Mouse (Mus musculus) small intestine, adult 2 months (tissue): ENCODE data around the gene Pkp1. TPM values are rescaled to one million over a fixed set of nuclear protein-coding genes. Genes with fewer than 3 reads are reported as not detected.

ENCODE experiments used
- H3K27ac ChIP-seq: fragments of 200-500 bp; 2 replicates; pipeline ENCODE4 v1.5.1; 2012; ENCODE audit warnings: low read depth, low read length, control low read depth, inconsistent platforms; ENCODE audit not compliant: insufficient read depth
- H3K27me3 ChIP-seq: fragments of 200-500 bp; 2 replicates; pipeline ENCODE4 v1.6.1; 2012; ENCODE audit warnings: mild to moderate bottlenecking, moderate library complexity, low read length, inconsistent platforms; ENCODE audit not compliant: control insufficient read depth, insufficient read depth
- H3K36me3 ChIP-seq: fragments of 200-500 bp; 2 replicates; pipeline ENCODE4 v1.6.1; 2012; ENCODE audit warnings: mild to moderate bottlenecking, low read length, control low read depth, inconsistent platforms; ENCODE audit not compliant: control insufficient read depth, insufficient read depth
- H3K4me1 ChIP-seq: fragments of 200-500 bp; 2 replicates; pipeline ENCODE4 v1.6.1; 2012; ENCODE audit warnings: low read length, inconsistent platforms, mixed read lengths; ENCODE audit not compliant: control insufficient read depth, insufficient read depth, insufficient read length
- H3K4me3 ChIP-seq: fragments of 200-500 bp; 2 replicates; pipeline ENCODE4 v1.5.1; 2012; ENCODE audit warnings: low read depth, mild to moderate bottlenecking, control low read depth, inconsistent platforms, low read length, moderate library complexity
- CTCF ChIP-seq: fragments of 200-500 bp; IDR thresholded peaks from 2 replicates; pipeline ENCODE4 v1.5.1; 2012; ENCODE audit warnings: low read depth, mild to moderate bottlenecking, control low read depth, inconsistent platforms, low read length, moderate library complexity, mixed read lengths; ENCODE audit not compliant: insufficient replicate concordance, insufficient read length; ENCODE audit errors: extremely low read depth
- POLR2A ChIP-seq: fragments of 200-500 bp; IDR thresholded peaks from 2 replicates; pipeline ENCODE4 v1.6.1; 2012; ENCODE audit warnings: low read depth, mild to moderate bottlenecking, control low read depth, inconsistent platforms, low read length, moderate library complexity
- WGBS: fragments of 180-500 bp; shearing (Covaris S2); methylation state at CpG from one replicate; pipeline ENCODE4 v1.1.7; 2018; 5-methylcytosine and 5-hydroxymethylcytosine counted together
- polyA plus RNA-seq: library from polyadenylated mRNA; depleted of rRNA; stranded (reverse); fragments of >200 nt; gene quantifications from 2 replicates; pipeline ENCODE4 v1.2.3, GENCODE M21; 2012; rRNA removed

The Pkp1 gene
- 5.0 and 12.5 TPM in 2 replicates for polyA plus RNA-seq

GRCm38 (mm10) chr1:135918644-135919407 lies at the start of gene Pkp1:
Gene Pkp1 (minus strand): TSS chr1:135919207.
- no peaks in the 10 kb centered on the region for H3K36me3 ChIP-seq
- 2% methylated on average over 67 of the region's 67 CpGs for WGBS
- peaks cover 13% of the 10 kb centered on the region for H3K4me1 ChIP-seq
- peak; percentile 58; the same call in 1 of the 2 replicates for TF ChIP-seq POLR2A
- TF ChIP-seq CTCF = no peak
- peak within 1 kb of the TSS; percentile 68 for H3K4me3 ChIP-seq
- no peaks in the 10 kb centered on the region; the same call in 1 of the 2 replicates for H3K27me3 ChIP-seq
- no peak within 1 kb of the TSS for H3K27ac ChIP-seq

DNA sequence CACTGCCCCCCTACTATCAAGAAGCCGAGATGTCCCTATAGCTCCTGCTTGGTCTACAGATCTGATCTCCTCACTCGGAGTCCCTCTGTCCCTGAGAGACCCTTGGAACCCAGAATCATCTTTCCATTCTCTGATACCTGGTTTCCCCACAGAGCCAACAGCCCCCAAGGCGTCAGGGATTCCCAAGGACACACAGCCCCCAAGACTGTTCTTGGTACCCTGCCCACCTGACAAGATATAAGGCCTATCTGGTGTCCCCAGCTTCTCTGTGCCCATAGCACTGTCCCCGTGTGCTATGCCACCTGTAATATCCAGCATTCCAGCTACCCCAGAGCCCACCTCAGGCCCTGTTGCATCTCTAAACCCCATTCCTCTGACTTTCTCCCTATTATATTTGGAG lies 48.7 kb upstream of the Pkp1 start:
- H3K36me3 ChIP-seq = no peaks in the 10 kb centered on the region
- H3K27ac ChIP-seq = no peak overlapping the region
- TF ChIP-seq POLR2A = no peak
- no peak for TF ChIP-seq CTCF
- no peaks in the 10 kb centered on the region for H3K4me1 ChIP-seq
- WGBS = 69% methylated on average over 4 of the region's 4 CpGs
- H3K27me3 ChIP-seq = no peaks in the 10 kb centered on the region
- no peak overlapping the region for H3K4me3 ChIP-seq

GRCm38 (mm10) chr1:135964561-135964960 lies 45.6 kb upstream of the Pkp1 start:
- Histone ChIP-seq H3K27ac (no peak overlapping the region), H3K36me3 (no peaks in the 10 kb centered on the region), H3K27me3 (no peaks in the 10 kb centered on the region), H3K4me3 (no peak overlapping the region), H3K4me1 (no peaks in the 10 kb centered on the region)
- no peak for TF ChIP-seq POLR2A
- TF ChIP-seq CTCF = no peak
- 69% methylated on average over 11 of the region's 11 CpGs for WGBS

DNA sequence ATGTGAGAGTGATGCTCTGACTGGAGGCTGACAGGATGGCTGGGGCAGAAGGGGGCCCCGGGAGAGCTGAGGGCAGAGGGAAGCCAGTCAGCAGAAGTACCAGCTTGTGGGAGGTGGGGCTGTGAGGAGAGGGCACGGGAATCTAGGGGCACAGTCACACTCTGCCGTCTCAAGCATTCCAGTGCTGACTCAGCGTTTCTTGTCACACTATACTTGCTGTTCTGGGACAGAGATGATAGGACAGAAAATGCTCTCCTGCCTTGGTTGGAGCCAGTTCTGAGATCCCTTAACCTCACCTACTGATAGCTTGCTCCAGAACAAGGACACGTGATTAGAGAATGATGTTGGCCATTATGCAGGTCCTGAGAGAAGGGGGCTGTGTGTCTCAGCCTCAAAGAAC lies 44.2 kb upstream of the Pkp1 start:
- Histone ChIP-seq H3K27ac (no peak overlapping the region), H3K27me3 (no peaks in the 10 kb centered on the region), H3K4me1 (no peaks in the 10 kb centered on the region), H3K36me3 (no peaks in the 10 kb centered on the region), H3K4me3 (no peak overlapping the region)
- 46% methylated on average over 5 of the region's 5 CpGs for WGBS
- TF ChIP-seq POLR2A = no peak
- no peak for TF ChIP-seq CTCF

- H3K27me3 ChIP-seq = no peaks in the 10 kb centered on the region
Measured at GRCm38 (mm10) chr1:135958483-135958882, 39.5 kb upstream of the Pkp1 start.

DNA sequence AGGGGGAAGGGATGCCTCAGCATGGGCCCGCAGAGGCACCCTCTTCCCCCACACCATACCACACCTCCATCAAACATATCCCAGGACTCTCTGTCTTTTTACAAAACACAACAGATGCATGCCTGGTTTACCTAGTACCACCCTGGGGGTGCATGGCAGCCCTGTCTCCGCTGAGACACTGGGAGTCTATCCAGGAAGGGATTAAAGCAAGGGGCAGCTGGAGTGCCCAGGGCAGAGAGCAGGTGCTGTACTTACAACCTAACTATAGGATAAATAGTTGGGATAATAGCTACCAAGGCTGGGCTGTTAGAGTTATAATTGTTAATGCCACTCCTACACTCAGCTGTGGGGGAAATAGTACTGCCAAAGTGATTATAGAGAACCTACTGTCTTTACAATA lies 29.9 kb upstream of the Pkp1 start:
- TF ChIP-seq CTCF = no peak
- no peak for TF ChIP-seq POLR2A
- H3K4me3 ChIP-seq = no peak overlapping the region
- no peaks in the 10 kb centered on the region for H3K36me3 ChIP-seq
- H3K27ac ChIP-seq = no peak overlapping the region
- H3K4me1 ChIP-seq = no peaks in the 10 kb centered on the region
- H3K27me3 ChIP-seq = no peaks in the 10 kb centered on the region
- WGBS = 31% methylated on average over 2 of the region's 2 CpGs

More at GRCm38 (mm10) chr1:135958483-135958882, 39.5 kb upstream of the Pkp1 start:
- 22% methylated on average over 4 of the region's 4 CpGs for WGBS
- no peaks in the 10 kb centered on the region for H3K36me3 ChIP-seq
- H3K4me3 ChIP-seq = no peak overlapping the region
- peaks cover 6% of the 10 kb centered on the region for H3K4me1 ChIP-seq
- no peak for TF ChIP-seq POLR2A
- TF ChIP-seq CTCF = no peak
- no peak overlapping the region for H3K27ac ChIP-seq

- 73% methylated on average over 4 of the region's 4 CpGs for WGBS
- Histone ChIP-seq H3K4me3 (no peak overlapping the region), H3K27me3 (no peaks in the 10 kb centered on the region), H3K4me1 (no peaks in the 10 kb centered on the region), H3K27ac (no peak overlapping the region), H3K36me3 (no peaks in the 10 kb centered on the region)
- TF ChIP-seq POLR2A (no peak), CTCF (no peak)
Measured at GRCm38 (mm10) chr1:135946247-135946646, 27.2 kb upstream of the Pkp1 start.
